Mouse (Mus musculus) liver, embryonic 16.5 days (tissue): ENCODE measurements around the gene Rims3. TPM values are rescaled to one million over a fixed set of nuclear protein-coding genes. Genes with fewer than 3 reads are reported as not detected.

Experiments
- ATAC-seq: fragments of 200-750 bp; cut with Nextera tagmentation; 2 replicates; pipeline ENCODE4 v1.8.0; 2017; ENCODE audit warnings: low read depth, mild to moderate bottlenecking, moderate number of reproducible peaks, moderate library complexity
- H3K27ac ChIP-seq: fragments of 300-500 bp; sonication (generic); 2 replicates; pipeline ENCODE4 v1.5.1; 2014; ENCODE audit warnings: mild to moderate bottlenecking, low read length
- H3K27me3 ChIP-seq: fragments of 300-500 bp; sonication (generic); 2 replicates; pipeline ENCODE4 v1.6.1; 2014; ENCODE audit warnings: low read depth, low read length, mixed read lengths; ENCODE audit not compliant: control insufficient read depth, insufficient read depth
- H3K36me3 ChIP-seq: fragments of 300-500 bp; sonication (generic); 2 replicates; pipeline ENCODE4 v1.6.1; 2014; ENCODE audit warnings: mild to moderate bottlenecking; ENCODE audit not compliant: control insufficient read depth, insufficient read depth
- H3K4me1 ChIP-seq: fragments of 300-500 bp; sonication (generic); 2 replicates; pipeline ENCODE4 v1.6.1; 2014; ENCODE audit warnings: low read depth, low read length, mixed read lengths; ENCODE audit not compliant: control insufficient read depth
- H3K4me2 ChIP-seq: fragments of 300-500 bp; sonication (generic); 2 replicates; pipeline ENCODE4 v1.6.1; 2014; ENCODE audit warnings: low read depth, low read length, mixed read lengths
- H3K4me3 ChIP-seq: fragments of 300-500 bp; sonication (generic); 2 replicates; pipeline ENCODE4 v1.5.1; 2014; ENCODE audit warnings: low read depth, mild to moderate bottlenecking, low read length
- H3K9ac ChIP-seq: fragments of 300-500 bp; sonication (generic); 2 replicates; pipeline ENCODE4 v1.6.1; 2014; ENCODE audit warnings: low read depth, low read length
- H3K9me3 ChIP-seq: fragments of 300-500 bp; sonication (generic); replicated peaks from 2 replicates; pipeline ENCODE4 v1.6.1; 2016; ENCODE audit warnings: low read length; ENCODE audit not compliant: control insufficient read depth
- WGBS: fragments of 180-500 bp; shearing (Covaris S2); extraction: QIAGEN DNeasy Blood & Tissue Kit; methylation state at CpG from one replicate; pipeline ENCODE4 v1.1.7; 2014; ENCODE audit not compliant: insufficient replicate concordance; 5-methylcytosine and 5-hydroxymethylcytosine counted together
- polyA plus RNA-seq: library from polyadenylated mRNA; unstranded; fragments of >200 nt; fragmentation: Nextera tagmentation; extraction: Ambion mirVana; gene quantifications from 2 replicates; pipeline ENCODE4 v1.2.1, GENCODE M21; 2015

The Rims3 gene
- polyA plus RNA-seq, 1 experiment from 2014 or later = 0.21 TPM

- Histone ChIP-seq H3K9me3 (no peaks in the 10 kb centered on the region), H3K27me3 (no peaks in the 10 kb centered on the region), H3K4me1 (no peaks in the 10 kb centered on the region), H3K9ac (no peak overlapping the region), H3K27ac (no peak overlapping the region), H3K4me3 (no peak overlapping the region), H3K4me2 (no peak overlapping the region), H3K36me3 (no peaks in the 10 kb centered on the region)
- ATAC-seq = no peak
- 45% methylated on average over 13 of the region's 13 CpGs for WGBS
Observed at GRCm38 (mm10) chr4:120885208-120886120, 30.8 kb downstream of the Rims3 start.

- Histone ChIP-seq H3K4me2 (no peak overlapping the region), H3K4me1 (no peaks in the 10 kb centered on the region), H3K4me3 (no peak overlapping the region), H3K36me3 (no peaks in the 10 kb centered on the region), H3K9me3 (no peaks in the 10 kb centered on the region), H3K27me3 (no peaks in the 10 kb centered on the region), H3K27ac (no peak overlapping the region), H3K9ac (no peak overlapping the region)
- WGBS = 31% methylated on average over 4 of the region's 4 CpGs
- no peak for ATAC-seq
Observed at GRCm38 (mm10) chr4:120886131-120886530, 31.5 kb downstream of the Rims3 start.

GRCm38 (mm10) chr4:120886811-120887210, 32.2 kb downstream of the Rims3 start:
- no peaks in the 10 kb centered on the region for H3K4me1 ChIP-seq
- no peak for ATAC-seq
- no peaks in the 10 kb centered on the region for H3K36me3 ChIP-seq
- no peak overlapping the region for H3K9ac ChIP-seq
- no peaks in the 10 kb centered on the region for H3K9me3 ChIP-seq
- WGBS = 71% methylated on average over 5 of the region's 5 CpGs
- H3K4me2 ChIP-seq = no peak overlapping the region
- no peak overlapping the region for H3K27ac ChIP-seq
- no peak overlapping the region for H3K4me3 ChIP-seq
- H3K27me3 ChIP-seq = no peaks in the 10 kb centered on the region

DNA sequence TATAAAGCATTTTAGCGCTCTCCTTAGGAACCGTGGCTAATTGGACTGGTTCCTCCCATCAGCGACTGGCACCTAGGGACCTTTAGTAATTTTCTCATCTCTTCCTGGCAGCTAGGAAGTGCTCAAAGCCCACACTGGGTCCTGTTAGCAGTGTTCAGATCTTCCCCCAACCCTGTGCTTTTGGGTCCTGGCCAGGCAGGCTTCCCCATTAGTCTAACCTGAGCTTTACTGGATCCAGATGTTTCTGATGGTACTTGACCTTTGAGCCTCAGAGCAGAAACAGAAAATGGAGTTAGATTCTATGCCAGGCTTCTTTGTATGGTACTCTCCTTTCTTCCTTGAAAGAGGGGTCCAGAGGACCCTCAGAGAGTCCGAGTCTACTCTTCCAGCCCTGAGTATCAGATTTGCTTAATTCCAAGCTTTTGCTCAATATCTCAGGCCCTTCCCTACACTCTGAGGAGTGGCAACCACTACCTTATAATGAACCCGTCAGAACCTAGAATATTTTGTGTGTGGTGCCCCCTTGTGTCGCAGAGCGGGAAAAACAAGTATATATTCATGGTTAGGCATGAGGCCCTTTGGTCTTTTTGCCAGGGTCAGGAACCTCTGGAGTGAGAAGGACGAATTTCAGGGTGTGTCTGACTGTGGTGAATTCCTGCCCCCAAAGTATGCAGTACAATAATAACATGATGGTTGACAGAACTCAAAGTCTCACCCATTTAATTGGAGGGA, 32.9 kb downstream of the Rims3 start:
- H3K4me2 ChIP-seq = no peak overlapping the region
- H3K9me3 ChIP-seq = no peaks in the 10 kb centered on the region
- H3K27ac ChIP-seq = no peak overlapping the region
- no peak for ATAC-seq
- no peaks in the 10 kb centered on the region for H3K36me3 ChIP-seq
- no peak overlapping the region for H3K4me3 ChIP-seq
- WGBS = 21% methylated on average over 8 of the region's 8 CpGs
- no peaks in the 10 kb centered on the region for H3K4me1 ChIP-seq
- no peak overlapping the region for H3K9ac ChIP-seq
- no peaks in the 10 kb centered on the region for H3K27me3 ChIP-seq

DNA sequence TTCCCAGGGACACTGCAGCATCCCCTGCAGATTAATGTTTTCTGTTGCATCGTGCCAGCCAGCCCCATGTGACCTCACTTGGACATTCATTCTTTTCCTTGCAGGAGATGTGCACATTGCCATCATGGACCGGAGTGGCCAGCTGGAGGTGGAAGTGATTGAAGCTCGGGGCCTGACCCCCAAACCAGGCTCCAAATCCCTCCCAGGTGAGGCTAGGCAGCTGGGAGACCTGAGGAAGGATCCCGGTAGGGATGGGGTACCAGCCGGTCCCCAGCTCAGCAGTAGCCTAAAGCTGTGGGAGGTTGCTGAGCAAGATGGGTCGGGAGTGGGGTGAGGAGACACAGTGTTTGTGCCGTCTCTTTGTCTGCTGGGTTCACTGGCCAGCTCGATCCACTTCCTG, 34.3 kb downstream of the Rims3 start:
- Histone ChIP-seq H3K9me3 (no peaks in the 10 kb centered on the region), H3K4me2 (no peak overlapping the region), H3K27me3 (no peaks in the 10 kb centered on the region), H3K27ac (no peak overlapping the region), H3K4me1 (no peaks in the 10 kb centered on the region), H3K9ac (no peak overlapping the region), H3K4me3 (no peak overlapping the region), H3K36me3 (no peaks in the 10 kb centered on the region)
- no peak for ATAC-seq
- WGBS = 49% methylated on average over 8 of the region's 8 CpGs

DNA sequence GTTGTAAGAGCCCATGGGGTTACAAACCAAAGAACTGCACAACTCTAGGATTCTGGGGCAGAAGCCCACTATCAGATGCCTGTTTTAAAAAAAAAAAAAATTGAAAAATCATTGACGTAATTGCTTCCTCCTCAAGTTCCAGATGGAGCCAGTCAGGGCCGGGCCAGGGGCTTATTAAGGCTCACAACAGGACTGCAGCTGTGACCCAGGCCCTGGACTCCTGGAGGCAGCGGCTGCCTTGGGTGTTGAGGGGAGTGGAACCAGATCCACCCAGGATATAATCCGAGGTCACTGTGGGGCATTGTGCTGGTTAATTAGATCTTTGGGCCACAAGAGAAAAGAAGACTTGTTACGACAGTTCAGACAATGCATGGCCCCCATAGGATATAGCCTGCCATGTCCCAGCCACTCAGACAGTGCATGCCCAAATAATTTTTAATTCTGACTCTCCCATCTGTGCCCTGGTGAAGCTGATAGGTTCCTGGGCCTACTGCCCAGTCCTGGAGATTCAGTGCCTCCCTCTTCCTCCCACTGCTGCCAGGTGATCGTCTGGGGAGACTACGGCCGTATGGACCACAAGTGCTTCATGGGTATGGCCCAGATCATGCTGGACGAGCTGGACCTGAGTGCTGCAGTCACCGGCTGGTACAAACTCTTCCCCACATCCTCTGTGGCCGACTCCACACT, 36.3 kb downstream of the Rims3 start:
- Histone ChIP-seq H3K27me3 (no peaks in the 10 kb centered on the region), H3K4me2 (no peak overlapping the region), H3K4me1 (no peaks in the 10 kb centered on the region), H3K36me3 (no peaks in the 10 kb centered on the region), H3K27ac (no peak overlapping the region), H3K9ac (no peak overlapping the region), H3K9me3 (no peaks in the 10 kb centered on the region), H3K4me3 (no peak overlapping the region)
- 52% methylated on average over 11 of the region's 11 CpGs for WGBS
- no peak for ATAC-seq

DNA sequence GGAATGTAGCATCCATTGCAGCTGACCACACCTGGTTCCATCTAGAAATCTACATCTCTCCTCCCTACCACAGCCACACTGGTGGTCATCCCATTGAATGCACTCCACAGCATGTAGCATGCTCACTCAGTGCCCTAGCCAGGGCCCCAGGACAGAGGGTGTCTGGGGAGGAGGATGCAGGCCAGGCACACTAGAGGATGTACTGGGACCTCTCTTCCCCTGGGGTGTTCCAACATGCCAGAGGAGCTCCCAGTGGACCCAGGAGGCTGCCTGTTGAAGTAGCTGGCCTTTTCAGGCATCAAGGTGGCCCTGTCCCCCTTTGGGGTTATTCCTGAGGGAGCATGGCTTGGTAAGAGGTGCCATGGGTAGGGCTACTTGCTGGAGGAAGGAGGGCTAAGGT, 37.3 kb downstream of the Rims3 start:
- Histone ChIP-seq H3K36me3 (no peaks in the 10 kb centered on the region), H3K4me3 (no peak overlapping the region), H3K27ac (no peak overlapping the region), H3K4me2 (no peak overlapping the region), H3K27me3 (no peaks in the 10 kb centered on the region), H3K4me1 (no peaks in the 10 kb centered on the region), H3K9me3 (no peaks in the 10 kb centered on the region), H3K9ac (no peak overlapping the region)
- no peak for ATAC-seq

DNA sequence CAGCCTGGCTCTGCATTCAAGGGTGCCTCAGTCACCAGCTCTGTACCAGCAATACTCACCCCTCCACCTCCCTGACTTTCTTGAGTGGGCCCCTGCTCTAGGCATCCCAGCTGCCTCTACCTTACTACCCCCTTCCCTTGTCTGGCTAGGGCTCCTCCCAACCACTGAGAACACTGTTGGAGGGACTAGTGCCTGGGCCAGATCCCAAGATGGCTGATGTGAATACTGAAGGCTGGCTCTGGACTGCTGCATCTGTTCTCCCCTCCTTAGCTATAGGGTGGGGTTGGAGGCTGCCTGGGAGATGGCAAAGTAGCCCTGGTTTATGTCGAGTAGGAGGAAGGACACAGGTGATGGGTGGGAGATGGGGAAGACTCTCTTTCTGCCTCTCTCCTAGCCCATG, 37.9 kb downstream of the Rims3 start:
- H3K27ac ChIP-seq = no peak overlapping the region

More for the DNA sequence above, 37.9 kb downstream of the Rims3 start:
- no peak for ATAC-seq
- Histone ChIP-seq H3K9me3 (no peaks in the 10 kb centered on the region), H3K4me1 (no peaks in the 10 kb centered on the region), H3K4me2 (no peak overlapping the region), H3K9ac (no peak overlapping the region), H3K36me3 (no peaks in the 10 kb centered on the region), H3K4me3 (no peak overlapping the region), H3K27me3 (no peaks in the 10 kb centered on the region)
- 28% methylated on average over 1 of the region's 1 CpGs for WGBS
